Mouse (Mus musculus) small intestine, adult 2 months (tissue): Measurements from ENCODE around the gene Ube2e2. TPM values are rescaled to one million over a fixed set of nuclear protein-coding genes. Genes with fewer than 3 reads are reported as not detected.

Experiments
- H3K27ac ChIP-seq: fragments of 200-500 bp; 2 replicates; pipeline ENCODE4 v1.5.1; 2012; ENCODE audit warnings: low read depth, low read length, control low read depth, inconsistent platforms; ENCODE audit not compliant: insufficient read depth
- H3K27me3 ChIP-seq: fragments of 200-500 bp; 2 replicates; pipeline ENCODE4 v1.6.1; 2012; ENCODE audit warnings: mild to moderate bottlenecking, moderate library complexity, low read length, inconsistent platforms; ENCODE audit not compliant: control insufficient read depth, insufficient read depth
- H3K36me3 ChIP-seq: fragments of 200-500 bp; 2 replicates; pipeline ENCODE4 v1.6.1; 2012; ENCODE audit warnings: mild to moderate bottlenecking, low read length, control low read depth, inconsistent platforms; ENCODE audit not compliant: control insufficient read depth, insufficient read depth
- H3K4me1 ChIP-seq: fragments of 200-500 bp; 2 replicates; pipeline ENCODE4 v1.6.1; 2012; ENCODE audit warnings: low read length, inconsistent platforms, mixed read lengths; ENCODE audit not compliant: control insufficient read depth, insufficient read depth, insufficient read length
- H3K4me3 ChIP-seq: fragments of 200-500 bp; 2 replicates; pipeline ENCODE4 v1.5.1; 2012; ENCODE audit warnings: low read depth, mild to moderate bottlenecking, control low read depth, inconsistent platforms, low read length, moderate library complexity
- CTCF ChIP-seq: fragments of 200-500 bp; IDR thresholded peaks from 2 replicates; pipeline ENCODE4 v1.5.1; 2012; ENCODE audit warnings: low read depth, mild to moderate bottlenecking, control low read depth, inconsistent platforms, low read length, moderate library complexity, mixed read lengths; ENCODE audit not compliant: insufficient replicate concordance, insufficient read length; ENCODE audit errors: extremely low read depth
- POLR2A ChIP-seq: fragments of 200-500 bp; IDR thresholded peaks from 2 replicates; pipeline ENCODE4 v1.6.1; 2012; ENCODE audit warnings: low read depth, mild to moderate bottlenecking, control low read depth, inconsistent platforms, low read length, moderate library complexity
- WGBS: fragments of 180-500 bp; shearing (Covaris S2); methylation state at CpG from one replicate; pipeline ENCODE4 v1.1.7; 2018; 5-methylcytosine and 5-hydroxymethylcytosine counted together
- polyA plus RNA-seq: library from polyadenylated mRNA; depleted of rRNA; stranded (reverse); fragments of >200 nt; gene quantifications from 2 replicates; pipeline ENCODE4 v1.2.3, GENCODE M21; 2012

Ube2e2 gene
- polyA plus RNA-seq, 1 experiment: 20.8 TPM

- Histone ChIP-seq H3K27ac (no peak overlapping the region), H3K4me3 (no peak overlapping the region), H3K4me1 (no peaks in the 10 kb centered on the region), H3K36me3 (no peaks in the 10 kb centered on the region), H3K27me3 (no peaks in the 10 kb centered on the region)
- 44% methylated on average over 1 of the region's 1 CpGs for WGBS
- no peak for TF ChIP-seq CTCF
- TF ChIP-seq POLR2A: no peak
Measured at GRCm38 (mm10) chr14:18601927-18602326, 292.1 kb downstream of the Ube2e2 start.

GRCm38 (mm10) chr14:18586239-18587034 is 307.6 kb downstream of the Ube2e2 start:
- no peaks in the 10 kb centered on the region for H3K4me1 ChIP-seq
- H3K4me3 ChIP-seq: no peak overlapping the region
- WGBS: 86% methylated on average over 4 of the region's 4 CpGs
- TF ChIP-seq POLR2A: no peak
- TF ChIP-seq CTCF: no peak
- no peak overlapping the region for H3K27ac ChIP-seq
- H3K27me3 ChIP-seq: no peaks in the 10 kb centered on the region
- H3K36me3 ChIP-seq: no peaks in the 10 kb centered on the region

- Histone ChIP-seq H3K4me1 (no peaks in the 10 kb centered on the region), H3K36me3 (no peaks in the 10 kb centered on the region), H3K4me3 (no peak overlapping the region), H3K27ac (no peak overlapping the region), H3K27me3 (no peaks in the 10 kb centered on the region)
- no peak for TF ChIP-seq POLR2A
- TF ChIP-seq CTCF: no peak
- 89% methylated on average over 4 of the region's 4 CpGs for WGBS
Measured at GRCm38 (mm10) chr14:18581735-18582134, 312.3 kb downstream of the Ube2e2 start.

- Histone ChIP-seq H3K4me1 (no peaks in the 10 kb centered on the region), H3K4me3 (no peak overlapping the region), H3K27me3 (no peaks in the 10 kb centered on the region), H3K27ac (no peak overlapping the region), H3K36me3 (no peaks in the 10 kb centered on the region)
- WGBS: 70% methylated on average over 2 of the region's 2 CpGs
- TF ChIP-seq POLR2A (no peak), CTCF (no peak)
Measured at GRCm38 (mm10) chr14:18574756-18575155, 319.3 kb downstream of the Ube2e2 start.

- Histone ChIP-seq H3K36me3 (no peaks in the 10 kb centered on the region), H3K4me3 (no peak overlapping the region), H3K27me3 (no peaks in the 10 kb centered on the region), H3K4me1 (no peaks in the 10 kb centered on the region), H3K27ac (no peak overlapping the region)
- WGBS: 90% methylated on average over 10 of the region's 10 CpGs
- no peak for TF ChIP-seq POLR2A
- TF ChIP-seq CTCF: no peak
Measured at GRCm38 (mm10) chr14:18574130-18574721, 319.8 kb downstream of the Ube2e2 start.

- TF ChIP-seq CTCF: no peak
- no peak for TF ChIP-seq POLR2A
- H3K4me1 ChIP-seq: no peaks in the 10 kb centered on the region
- H3K4me3 ChIP-seq: no peak overlapping the region
- 82% methylated on average over 4 of the region's 4 CpGs for WGBS
- H3K27ac ChIP-seq: no peak overlapping the region
- no peaks in the 10 kb centered on the region for H3K27me3 ChIP-seq
- H3K36me3 ChIP-seq: no peaks in the 10 kb centered on the region
Measured at GRCm38 (mm10) chr14:18573286-18573956, 320.6 kb downstream of the Ube2e2 start.

- TF ChIP-seq POLR2A: no peak
- TF ChIP-seq CTCF: no peak
- no peak overlapping the region for H3K27ac ChIP-seq
- 86% methylated on average over 4 of the region's 4 CpGs for WGBS
Measured at GRCm38 (mm10) chr14:18572852-18573251, 321.2 kb downstream of the Ube2e2 start.

More at GRCm38 (mm10) chr14:18572852-18573251, 321.2 kb downstream of the Ube2e2 start:
- Histone ChIP-seq H3K4me3 (no peak overlapping the region), H3K36me3 (no peaks in the 10 kb centered on the region), H3K27me3 (no peaks in the 10 kb centered on the region), H3K4me1 (no peaks in the 10 kb centered on the region)
